Mouse (Mus musculus) spleen, postnatal 14 days (tissue): ENCODE measurements around the gene Ngfr.
A peak's percentile ranks its signal among the peaks of the same experiment; 100 is the strongest.

Experiments
- DNase-seq, 2 experiments: peaks; one replicate each; pipeline ENCODE4 v3.0.0; 2021 to 2022; ENCODE audit warnings: low spot score in 2 of 2

Gene Ngfr

GRCm38 (mm10) chr11:95567936-95568715 lies 19.4 kb downstream of the Ngfr start:
- DNase-seq = no peak

DNA sequence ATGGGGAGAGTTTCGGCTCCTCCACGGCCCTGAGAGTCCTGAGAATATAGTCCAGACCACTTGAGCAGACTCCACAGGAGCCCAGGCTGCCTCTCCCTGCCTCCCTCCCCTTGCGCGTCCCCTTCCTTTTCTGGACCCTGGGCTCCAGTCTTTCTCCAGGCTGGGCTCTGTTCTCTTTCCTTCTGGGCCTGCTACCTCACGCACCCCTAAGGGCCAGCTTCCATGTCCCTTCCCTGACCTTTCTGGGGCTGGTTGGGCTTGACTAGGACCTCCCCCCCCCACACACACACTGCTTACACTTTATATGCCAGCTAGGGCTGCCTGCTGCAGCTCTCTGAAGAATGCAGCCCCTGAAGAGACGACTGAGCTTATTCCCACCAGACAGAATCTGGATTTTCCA lies 20.2 kb downstream of the Ngfr start:
- no peak for DNase-seq

DNA sequence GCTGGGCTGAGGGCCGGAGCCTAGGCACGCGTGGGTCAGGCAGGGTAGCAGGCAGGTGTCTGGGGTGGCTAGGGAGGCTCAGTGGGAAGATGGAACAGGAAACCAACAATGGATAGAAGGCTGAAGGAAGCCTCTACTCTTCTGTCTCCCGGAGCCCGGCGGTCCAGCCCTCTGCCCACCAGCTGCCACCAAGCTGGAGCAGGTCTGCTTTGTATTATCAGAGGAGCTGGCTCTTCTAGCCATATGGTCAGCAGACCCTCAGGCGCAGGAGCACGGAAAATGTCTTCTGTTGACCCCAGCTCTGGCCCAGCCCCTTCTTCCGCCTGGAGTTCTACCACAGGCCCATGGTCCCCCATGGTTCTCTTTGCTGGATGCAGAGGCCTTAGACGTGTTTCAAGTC lies 22.2 kb downstream of the Ngfr start:
- DNase-seq = no peak

DNA sequence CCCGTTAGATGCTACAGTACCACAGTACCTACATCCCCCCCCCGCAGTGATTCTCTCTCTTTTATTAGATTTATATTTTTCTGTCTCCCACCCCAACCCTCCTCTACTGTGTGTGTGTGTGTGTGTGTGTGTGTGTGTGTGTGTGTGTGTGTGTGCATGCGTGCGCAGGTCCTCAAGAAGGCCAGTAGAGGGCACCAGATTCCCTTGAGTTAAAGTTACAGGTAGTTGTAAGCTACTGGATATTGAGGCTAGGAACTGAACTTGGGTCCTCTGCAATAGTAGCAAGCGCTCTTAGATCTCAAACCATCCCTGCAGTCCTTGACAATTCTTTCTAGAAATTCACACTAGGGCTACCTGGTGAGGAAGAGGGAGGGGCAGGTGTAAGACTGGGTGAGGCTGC lies 23.7 kb downstream of the Ngfr start:
- no peak for DNase-seq

DNA sequence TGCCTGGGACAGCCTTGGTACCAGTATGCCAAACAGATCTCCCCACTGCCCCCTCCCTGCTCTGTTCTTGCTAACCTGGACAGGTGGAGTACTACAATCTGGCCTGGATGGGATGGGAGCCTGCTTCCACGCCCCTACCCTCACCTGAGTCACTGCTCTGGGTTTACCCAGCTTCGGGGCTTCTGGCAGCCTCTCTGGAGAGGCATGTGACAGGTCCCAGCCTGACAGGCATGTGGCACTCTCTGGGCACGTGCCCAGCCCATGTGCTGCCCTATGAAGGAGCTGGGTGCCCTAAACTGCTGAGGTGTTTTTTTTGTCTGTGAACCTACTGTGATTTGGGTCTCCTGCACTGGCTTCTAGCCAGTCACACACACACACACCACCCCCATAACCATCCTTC lies 26.8 kb downstream of the Ngfr start:
- no peak for DNase-seq

GRCm38 (mm10) chr11:95559761-95560160 lies 27.8 kb downstream of the Ngfr start:
- no peak for DNase-seq

DNA sequence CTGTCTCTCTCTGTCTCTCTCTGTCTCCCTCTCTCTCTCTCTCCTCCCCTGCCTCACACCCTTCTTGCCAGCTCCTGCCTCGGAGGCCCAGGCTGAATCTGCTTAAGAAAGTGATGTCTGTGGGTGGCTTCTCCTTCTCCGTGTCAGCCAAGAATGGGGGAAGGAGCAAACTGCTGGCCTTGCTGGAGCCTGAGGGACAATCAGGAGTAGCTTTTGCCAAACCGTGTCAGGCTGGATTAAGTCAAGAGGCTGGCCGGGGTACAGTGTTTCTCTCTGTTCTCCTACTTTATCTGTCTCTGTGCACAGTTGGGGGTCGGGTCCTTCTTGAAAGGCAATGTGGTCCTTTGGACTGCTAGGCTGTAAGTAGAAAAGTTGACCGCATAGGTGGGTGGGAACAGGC lies 29.8 kb downstream of the Ngfr start:
- DNase-seq = no peak

GRCm38 (mm10) chr11:95557032-95557431 lies 30.5 kb downstream of the Ngfr start:
- no peak for DNase-seq

DNA sequence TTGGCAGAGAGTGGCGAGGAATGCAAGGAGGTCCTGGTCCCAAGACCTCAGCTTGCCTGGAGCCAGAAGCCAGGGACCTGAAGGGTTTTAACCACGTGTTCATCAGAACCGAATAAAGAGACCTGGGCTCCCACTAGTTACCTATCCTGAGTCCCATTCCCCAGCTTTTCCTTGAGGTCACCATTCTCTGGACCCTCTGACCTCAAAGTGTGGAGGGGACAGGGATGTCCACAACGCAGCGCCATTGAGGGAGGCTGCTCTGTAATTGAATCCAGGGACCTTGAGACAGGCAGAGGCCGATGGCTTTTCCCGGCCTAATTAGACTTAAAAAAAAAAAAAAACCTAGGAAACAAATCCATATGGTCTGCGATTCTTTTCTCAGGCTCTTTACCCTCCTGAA lies 32.3 kb downstream of the Ngfr start:
- no peak for DNase-seq

DNA sequence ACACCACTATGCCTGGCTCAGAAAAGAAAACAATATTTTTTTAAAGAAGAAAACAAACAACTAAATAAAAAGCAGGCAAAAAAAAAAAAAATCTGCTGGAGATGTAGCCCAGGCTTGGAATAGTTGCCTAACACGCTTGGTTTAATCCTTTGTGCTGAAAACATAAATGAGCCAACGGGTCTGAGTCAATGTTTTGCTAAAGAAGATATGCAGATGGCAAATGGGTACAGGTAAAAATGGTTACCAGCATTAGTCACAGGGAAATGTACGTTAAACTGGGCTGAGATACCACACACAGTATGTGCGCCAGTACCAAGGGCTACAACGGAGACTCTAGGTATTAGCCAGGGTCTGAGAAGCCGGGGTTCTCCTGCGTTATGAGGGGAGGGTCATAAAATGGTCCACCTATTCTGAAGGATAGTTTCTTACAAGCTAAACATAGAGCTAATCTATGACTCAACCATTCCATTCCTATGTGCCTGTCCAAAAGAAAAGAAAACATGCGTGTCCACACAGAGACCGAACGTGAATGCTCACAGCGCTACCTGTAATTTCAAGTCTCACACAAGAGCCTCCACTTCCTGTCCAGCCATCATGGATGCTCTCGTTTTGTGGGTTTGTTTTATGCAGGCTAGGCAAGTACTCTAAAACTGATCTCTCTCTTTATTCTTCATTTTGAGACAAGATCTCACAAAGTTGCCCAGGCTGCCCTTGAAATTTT lies 37.1 kb downstream of the Ngfr start:
- DNase-seq = no peak

DNA sequence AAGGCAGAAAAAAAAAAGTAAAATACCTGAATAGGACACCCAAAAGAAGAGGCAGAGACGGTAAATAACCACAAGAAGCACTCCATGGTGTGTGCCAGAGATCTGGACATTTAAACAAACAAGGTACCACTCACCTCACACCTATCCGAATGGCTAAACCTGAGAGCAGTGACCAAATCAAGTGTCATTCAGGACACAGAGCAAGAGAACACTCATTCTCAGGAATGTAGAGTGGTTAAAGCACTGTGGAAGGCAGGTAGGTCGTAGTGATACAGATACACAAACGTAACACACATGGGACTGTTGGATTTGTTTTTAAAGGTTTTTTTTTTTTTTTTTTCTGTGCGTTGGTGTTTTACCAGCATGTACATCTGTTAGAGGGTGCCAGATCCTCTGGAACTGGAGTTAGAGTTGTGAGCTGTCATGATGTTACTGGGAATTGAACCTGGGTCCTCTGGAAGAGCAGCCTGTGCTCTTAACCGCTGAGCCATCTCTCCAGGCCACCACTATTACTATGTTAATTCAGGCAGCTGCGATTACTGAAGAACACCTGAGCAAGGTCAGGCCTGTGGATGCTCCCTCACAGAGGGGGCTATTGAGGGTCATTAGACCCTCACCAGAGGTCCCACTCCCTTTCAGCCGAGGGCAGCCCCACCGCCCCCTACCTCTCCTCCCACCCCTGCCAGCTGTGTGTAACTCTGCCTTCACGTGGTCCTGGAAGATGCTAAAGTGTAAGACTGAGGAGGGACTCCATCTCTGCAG lies 41.3 kb downstream of the Ngfr start:
- no peak for DNase-seq

- no peak for DNase-seq
These were observed 42.8 kb downstream of the Ngfr start for GRCm38 (mm10) chr11:95544546-95545327.

DNA sequence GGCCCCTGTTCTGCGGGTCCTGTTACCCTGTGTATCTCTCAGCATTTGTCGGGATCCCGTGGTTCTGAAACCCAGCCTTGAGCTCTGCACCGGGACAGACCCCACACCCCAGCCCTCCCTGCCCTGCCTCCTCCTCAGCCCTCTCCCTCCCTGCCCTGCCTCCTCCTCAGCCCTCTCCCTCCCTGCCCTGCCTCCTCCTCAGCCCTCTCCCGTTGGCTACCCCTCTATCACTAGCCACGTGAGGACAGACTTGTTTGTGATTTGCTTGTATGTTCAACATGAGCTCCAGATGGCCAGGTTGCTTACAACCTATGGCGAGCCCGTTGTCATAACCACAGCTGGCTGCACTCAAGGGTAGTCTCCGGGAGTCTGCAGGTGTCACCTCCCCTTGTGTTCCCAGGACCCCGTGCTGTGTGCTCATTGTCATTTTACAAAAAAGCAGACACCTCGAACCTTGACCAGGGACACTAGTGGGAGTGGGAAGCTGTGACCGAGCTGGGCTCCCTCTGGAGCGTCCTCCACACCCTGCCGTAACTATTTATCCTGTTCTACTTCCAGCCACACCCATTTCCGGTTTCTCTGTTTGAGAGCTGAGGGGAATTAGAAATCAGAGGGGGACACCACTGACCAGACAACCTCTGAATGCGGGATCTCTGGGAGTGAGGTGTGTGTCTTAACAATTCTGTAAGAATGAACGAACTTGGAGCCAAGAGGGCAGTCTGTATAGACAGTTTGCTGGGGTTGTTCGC lies 46.7 kb downstream of the Ngfr start:
- no peak for DNase-seq

- no peak for DNase-seq
These were observed 49.0 kb downstream of the Ngfr start for GRCm38 (mm10) chr11:95538378-95539104.

- peak; percentile 55 to 74 for DNase-seq
These were observed 53.9 kb downstream of the Ngfr start for GRCm38 (mm10) chr11:95533484-95534160.

DNA sequence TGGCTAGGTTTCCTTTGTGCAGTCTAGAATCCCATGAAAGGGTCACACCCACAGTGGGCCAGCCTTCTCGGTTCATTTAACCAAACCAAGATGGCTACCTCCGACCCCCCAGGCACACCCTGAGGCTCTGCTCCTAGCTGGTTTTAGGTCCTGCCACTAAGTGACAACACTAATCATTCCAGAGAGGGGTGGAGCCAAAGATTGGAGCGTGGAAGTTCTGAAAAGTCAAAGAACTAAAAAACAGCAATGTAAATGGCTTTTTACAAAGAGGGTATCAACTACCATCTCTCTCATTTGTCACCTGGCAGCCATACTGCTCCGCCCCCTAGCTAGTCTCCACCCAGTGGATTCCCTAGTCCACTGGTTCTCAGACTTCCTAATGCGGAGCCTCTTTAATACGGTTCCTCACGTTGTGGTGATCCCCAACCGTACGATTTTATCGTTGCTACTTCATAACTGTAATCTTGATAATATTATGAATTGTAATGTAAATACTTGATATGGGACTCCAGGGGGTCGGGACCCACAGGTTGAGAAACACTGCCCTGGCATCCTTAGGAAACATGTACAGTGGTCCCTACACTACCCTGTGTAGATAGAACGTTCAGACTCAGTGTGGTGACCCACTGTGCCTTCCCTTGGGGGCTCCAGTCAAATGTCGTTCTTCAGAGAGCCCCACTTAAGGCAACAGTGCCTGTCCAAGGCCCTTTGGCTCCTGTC lies 55.0 kb downstream of the Ngfr start:
- no peak for DNase-seq

- DNase-seq = no peak
These were observed 59.3 kb downstream of the Ngfr start for GRCm38 (mm10) chr11:95528231-95528630.

- no peak for DNase-seq
These were observed 60.2 kb downstream of the Ngfr start for GRCm38 (mm10) chr11:95527307-95527706.

DNA sequence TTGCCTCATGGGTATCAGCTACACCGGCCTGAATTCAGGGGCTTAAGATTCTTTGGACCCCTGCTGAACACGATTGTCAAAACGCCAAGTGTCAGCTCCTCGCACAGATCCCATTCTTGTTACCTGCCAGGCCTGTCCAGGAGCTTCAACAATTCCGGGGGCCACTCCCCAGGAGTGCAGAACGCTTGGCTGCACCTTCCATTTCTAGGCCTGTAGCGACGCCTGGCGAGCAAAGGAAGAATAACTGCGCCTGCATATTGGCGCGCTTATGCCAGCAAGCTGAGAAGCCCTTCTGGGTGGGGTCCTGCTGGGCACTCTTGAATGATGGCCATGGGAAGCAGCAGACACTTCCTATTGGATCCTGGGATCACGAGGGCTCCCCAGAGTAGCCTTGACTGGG lies 66.0 kb downstream of the Ngfr start:
- DNase-seq = peak; percentile 29 to 54
